Mouse (Mus musculus) spleen, postnatal 10 days (tissue): ENCODE results near the gene Cyp2g1.
"Not testable (repeated sequence)": the region's sequence is repeated elsewhere in the genome, so short reads cannot be mapped to it uniquely, and the experiment has no call there.

Experiments used
- DNase-seq, 2 experiments: peaks; one replicate each; pipeline ENCODE4 v3.0.0; 2021 to 2022; ENCODE audit warnings: low spot score in 2 of 2

Gene Cyp2g1

DNA sequence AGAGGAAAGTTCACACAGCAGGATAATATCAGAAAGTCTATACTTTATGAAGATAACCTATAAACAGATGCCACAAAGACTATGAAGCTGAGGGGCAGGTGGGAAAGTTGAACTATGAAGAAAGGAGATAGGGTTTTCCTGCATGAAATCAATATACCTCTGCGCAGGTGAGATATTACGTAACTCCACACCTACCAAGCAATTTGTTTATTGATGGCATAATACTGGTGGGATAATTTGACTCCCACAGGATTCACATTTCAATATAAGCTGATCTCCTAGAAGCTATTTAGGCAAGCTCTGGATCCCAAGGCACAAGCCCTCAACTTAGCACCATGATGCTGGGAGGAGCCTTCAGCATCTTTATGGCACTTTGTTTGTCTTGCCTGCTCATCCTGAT, at the start of gene Cyp2g1:
Gene Cyp2g1, plus strand, starts transcription at position 301 of the 400 bp plus-strand sequence.
- DNase-seq: no peak

DNA sequence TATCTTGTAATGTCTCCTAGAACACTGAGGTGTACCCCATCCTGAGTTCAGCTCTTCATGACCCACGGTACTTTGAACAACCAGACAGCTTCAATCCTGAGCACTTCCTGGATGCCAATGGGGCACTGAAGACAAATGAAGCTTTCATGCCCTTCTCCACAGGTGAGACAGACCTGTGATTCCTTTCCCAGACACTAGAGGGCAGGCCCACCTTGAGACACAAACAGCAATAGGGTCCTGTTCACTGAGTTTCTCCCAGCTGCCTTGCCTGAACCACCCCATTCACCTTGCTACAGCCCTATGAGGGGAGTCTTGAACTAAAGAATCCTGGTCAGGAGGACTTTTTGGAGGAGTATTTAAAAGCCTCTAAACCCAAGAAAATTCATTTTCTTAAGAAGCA, 41.6 kb upstream of the Cyp2g1 start:
- no peak for DNase-seq

DNA sequence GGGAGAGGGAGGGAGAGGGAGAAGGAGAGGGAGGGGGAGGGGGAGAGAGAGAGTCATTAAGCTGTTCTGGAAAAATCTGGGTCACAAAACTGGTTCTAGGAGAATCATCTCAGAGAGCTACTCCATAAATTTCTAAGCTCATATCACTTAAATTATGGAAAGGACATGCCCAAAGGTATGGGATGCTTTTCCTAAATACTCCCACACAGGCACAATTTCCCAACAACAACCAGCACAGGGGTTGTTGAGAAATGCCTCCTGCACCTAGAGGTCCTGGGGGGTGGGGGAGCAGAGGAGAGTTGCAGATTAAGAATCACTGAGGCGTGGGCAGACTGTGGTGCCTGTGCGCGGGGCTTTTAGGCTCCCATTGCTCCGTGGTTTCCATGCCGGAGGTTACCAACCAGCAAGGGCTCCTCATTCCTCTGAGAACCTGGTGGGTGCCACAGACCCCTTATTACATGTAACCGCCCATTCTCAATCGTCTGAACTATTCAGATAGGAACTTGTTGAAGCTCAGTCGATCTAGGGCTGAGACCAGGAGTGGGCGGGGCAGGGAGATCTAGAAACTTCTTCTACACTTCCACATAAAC, 38.7 kb upstream of the Cyp2g1 start:
- no peak for DNase-seq

DNA sequence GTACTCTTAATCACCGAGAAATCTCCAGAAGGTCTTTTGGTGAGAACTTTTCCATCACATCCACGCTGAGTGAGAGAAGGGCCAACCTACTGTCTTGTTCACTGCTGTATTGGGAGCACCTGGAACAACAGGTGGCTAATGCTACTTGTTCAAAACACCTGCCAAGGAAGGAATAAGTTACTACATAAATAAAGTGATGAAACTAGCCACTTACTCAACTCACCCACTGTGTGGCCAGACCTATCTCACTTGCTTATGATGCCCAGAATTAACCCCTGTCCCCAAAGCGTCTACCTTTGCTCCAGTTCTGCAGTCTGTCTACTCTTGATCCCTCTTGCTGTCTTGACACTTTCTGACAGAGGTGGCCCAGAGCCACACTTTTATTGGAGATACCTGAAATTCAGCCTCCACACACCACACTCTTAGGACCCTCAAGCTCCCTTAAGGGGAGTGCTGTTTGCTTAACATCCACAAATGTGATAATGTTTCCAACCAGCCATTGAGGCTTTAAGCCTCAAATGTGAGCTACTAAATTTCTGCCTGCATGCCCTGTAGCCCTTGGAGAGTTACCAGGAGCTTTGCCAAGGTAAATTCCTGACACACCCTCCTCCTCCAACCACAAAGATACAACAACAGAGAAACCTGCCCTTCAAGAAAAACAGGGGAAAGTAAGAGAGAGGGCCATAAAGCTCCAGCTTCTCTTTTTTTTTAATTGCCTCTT, 35.7 kb upstream of the Cyp2g1 start:
- no peak for DNase-seq

DNA sequence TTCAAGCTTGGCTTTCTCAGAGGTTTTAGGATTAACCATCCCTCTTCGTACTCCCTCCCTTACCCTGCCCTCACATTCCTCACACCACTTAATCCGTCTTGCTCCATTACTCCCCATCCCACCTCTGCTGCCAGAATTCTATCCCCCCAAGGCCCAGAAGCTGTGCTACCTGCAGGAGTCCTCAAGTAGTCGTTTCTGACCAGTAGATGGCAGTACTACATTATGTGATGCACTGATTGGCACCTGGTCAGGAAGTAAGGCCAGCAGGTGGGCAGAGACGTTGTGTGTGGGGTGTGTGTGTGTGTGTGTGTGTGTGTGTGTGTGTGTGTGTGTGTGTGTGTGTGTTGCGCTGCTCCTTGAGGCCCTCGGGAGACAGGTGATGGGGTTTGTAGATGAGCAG, 32.8 kb upstream of the Cyp2g1 start:
- no peak for DNase-seq

DNA sequence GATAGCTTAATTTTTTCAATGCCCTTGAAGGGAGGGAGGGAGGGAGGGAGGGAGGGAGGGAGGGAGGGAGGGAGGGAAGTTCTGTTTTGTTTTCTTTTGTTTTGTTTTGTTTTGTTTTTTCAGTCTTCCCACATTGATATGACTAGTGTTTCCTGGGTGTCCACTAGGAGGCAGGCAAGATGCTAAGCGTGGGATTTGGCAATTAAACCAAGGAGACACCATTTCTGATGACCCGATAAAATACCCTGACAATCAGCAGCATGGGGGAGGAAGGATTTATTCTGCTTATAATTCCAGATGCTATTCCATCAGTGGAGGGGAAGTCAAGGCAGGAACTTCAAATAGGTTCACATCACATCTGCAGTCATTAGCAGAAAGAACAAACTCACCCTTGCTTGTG, 30.9 kb upstream of the Cyp2g1 start:
- DNase-seq: no peak

DNA sequence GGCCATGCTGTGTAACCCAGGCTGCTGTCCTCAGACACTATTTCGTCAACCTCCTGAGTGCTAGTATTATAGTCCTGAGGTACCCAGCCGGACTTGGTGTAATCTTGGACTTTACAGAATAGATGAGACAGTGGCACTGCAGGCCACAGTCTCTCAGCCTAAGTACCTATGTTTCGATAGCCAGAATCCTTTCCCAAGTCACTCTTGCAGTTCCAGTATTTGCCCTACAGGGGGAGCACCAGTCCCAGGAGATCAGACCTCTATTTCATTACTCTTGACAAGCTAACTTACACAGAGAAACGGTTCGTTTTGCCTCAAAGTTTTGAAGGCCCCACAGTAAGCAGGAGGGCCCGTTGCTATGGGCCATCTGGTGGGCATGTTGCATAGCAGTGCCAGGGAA, 30.2 kb upstream of the Cyp2g1 start:
- no peak for DNase-seq

DNA sequence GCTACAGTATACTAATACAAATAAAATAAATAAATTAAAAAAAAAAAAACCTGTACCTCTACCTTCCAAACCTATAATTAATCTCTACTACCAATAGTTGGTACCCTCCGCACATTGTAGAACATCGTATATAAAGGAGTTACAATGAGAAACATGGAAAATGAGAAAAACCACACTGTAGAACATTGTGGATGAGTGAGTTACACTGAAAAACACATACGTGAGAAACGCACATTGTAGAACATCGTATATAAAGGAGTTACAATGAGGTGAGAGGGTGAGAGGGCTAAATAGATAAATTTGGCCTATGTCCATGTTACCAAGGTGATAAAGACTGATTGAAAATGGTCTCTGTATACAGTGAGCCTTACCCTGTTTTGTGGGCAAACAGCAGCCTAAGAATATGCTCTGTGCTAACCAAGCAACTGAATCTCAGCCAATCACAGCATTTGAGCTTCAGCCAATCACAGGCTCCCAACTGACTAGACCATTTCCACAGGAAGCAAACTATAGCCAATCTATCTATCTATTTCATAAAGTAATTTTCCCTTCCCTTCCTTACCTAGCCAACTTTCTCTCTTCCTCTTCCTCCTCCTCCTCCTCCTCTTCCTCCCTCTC, 28.8 kb upstream of the Cyp2g1 start:
- DNase-seq: no peak

DNA sequence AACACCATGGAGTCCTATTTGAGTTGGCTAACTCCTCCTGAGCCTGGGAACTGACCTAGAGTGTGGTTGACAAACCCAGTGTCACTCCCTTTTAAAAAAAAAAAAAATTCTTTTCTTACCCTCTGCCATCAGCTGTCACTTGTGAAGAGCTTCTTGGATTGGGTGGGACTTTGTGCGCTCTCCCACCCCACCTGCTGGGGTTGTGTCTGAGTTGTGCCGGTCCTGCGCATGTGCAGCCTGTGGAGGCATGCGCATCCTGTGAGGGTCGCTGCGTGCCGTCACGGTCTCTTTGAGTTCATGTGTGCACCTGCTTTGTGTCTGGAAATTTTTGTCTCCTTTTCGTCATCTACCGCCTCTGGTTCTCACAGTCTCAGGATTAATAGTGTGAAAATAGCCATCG, 28.2 kb upstream of the Cyp2g1 start:
- DNase-seq: no peak

DNA sequence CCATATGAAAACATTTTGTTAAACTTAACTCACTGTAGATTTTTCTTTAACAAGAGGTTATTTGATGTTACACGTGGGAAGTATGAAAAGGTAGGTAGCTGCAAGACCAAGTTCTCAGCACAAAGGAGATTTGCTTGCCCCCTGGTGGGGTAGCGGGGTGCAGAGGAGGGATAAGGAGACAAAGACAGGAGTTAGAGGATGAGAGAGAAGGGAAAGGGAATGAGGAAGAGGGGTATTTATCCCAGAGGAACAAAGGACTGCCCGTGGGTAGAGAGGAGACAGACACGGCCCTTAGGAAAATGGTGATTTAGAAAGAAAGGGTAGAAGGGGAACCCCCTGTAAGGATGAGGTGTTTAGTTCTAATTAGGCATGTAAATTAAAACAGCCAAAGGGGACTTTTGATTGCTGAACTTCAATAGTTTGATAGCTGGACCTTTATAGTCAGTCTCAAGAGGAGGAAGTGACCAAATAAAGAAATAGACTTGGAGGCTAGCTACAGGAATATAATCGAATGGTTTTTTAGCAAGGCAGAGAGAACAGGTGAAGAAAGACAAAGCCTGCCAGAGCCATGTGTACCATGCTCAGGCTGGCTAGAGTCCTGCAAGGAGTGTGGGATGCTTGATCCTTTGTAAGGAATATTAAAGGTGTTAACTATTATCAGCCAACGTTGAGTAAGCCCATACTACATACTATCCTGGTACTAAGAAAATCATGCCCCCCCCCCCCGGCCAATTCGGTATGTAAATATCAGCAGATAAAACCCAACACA, 27.5 kb upstream of the Cyp2g1 start:
- DNase-seq: no peak

DNA sequence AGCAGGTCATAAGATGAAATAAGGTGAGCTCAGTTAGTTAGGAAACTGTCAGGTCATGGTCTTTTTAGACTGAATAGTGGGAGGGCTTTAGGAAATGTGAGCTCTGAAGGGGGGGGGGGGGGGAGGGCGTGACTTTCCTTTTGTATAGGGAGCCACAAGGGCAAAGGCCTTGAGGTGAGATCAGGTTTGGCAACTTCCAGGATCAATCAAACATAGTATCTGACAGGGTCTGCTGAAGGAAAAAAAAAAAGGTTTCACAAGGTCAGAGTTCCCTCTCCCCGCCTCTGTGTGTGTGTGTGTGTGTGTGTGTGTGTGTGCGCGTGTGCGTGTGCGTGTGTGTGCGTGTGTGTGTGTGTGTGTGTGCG, 26.9 kb upstream of the Cyp2g1 start:
- no peak for DNase-seq

DNA sequence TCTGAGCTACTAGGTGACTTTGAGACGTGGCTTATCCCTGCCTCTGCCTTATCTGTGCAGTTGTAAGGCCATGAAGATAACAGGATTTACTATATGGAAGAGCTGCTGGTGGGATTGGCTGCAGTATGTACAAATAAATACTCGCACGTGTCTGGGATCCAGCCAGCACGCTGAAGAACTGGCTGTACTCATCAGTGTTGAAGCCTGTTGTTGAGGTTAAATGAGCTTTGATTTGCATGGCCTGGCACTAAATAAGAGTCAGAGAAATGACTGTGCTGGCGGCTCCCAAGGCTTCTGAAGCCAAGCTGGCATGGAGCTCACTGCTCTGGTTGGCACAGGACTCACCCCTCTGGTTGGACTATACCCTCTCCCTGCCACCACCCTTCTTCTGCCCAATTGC, 25.5 kb upstream of the Cyp2g1 start:
- DNase-seq: no peak

DNA sequence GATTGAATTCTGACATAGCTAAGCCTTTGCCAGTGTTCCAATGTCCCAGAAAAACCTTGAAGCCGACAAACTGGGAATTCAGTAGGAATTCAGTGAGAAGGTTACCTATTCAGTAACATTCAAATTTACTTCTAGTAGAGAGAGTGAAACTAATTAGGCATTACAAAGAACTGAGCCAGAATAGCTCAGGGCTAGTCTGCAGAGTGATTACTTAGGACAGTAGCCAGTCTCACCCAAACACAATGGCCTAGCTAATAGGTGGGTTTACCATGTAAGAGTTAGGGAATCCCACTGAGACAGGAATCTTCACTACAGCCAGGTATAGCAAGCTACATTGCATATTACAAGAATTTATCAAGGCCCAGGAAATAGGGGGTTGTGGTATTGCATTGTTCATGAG, 22.7 kb upstream of the Cyp2g1 start:
- DNase-seq: not testable (repeated sequence)

DNA sequence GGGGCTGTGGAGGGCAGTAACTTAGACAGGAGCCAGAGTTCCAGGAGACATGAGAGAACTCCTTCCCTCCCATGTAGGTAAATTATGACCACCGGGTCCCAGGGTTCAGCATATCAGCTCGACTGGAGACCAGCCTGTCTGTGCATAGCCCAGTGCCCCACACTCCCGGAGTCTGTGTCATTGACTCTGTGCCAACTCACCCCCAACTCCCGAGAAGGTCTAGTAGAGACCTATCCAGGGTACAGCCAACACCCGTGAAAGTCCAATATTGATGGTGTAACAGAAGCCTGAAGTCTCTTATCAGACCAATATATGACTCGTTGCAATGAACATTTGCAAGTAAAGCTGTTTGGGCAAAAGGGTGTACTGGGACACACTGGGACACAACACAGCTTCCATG, 18.7 kb upstream of the Cyp2g1 start:
- no peak for DNase-seq

DNA sequence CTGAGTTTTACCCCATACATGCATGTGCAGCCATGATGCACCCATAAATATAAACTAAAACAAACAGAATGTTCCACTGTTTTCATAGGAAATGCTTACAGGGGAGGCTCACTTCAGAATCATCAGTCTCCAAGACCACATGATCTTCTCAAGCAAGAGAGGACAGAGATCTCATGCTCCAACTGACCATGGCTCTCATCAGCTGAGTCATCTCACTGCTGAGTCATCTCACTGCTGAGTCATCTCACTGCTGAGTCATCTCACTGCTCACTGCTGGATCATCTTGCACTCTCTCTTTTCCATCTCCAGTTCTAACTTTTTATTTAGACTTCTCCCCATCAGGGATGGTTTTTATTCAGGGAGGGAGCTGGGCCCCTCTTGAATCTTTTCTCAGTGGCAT, 8.6 kb upstream of the Cyp2g1 start:
- no peak for DNase-seq

DNA sequence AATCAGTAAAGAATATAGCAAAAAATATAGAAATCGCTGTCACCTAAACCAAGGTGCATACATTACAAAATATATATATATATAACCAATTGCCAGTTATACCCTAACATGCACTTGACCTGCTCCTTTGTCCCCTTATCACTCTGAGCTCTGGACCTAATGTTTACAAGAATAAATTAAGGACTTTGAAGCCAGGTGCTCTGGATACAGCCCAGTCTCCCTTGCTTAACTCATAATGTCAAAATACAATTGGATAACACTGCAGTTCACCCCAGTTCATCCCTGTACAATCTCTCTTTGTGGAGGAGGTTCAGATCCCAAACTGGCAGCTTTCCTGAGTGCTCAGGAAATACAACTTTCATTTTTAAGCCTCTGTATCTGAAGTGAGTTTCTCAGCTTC, 7.7 kb upstream of the Cyp2g1 start:
- DNase-seq: no peak

DNA sequence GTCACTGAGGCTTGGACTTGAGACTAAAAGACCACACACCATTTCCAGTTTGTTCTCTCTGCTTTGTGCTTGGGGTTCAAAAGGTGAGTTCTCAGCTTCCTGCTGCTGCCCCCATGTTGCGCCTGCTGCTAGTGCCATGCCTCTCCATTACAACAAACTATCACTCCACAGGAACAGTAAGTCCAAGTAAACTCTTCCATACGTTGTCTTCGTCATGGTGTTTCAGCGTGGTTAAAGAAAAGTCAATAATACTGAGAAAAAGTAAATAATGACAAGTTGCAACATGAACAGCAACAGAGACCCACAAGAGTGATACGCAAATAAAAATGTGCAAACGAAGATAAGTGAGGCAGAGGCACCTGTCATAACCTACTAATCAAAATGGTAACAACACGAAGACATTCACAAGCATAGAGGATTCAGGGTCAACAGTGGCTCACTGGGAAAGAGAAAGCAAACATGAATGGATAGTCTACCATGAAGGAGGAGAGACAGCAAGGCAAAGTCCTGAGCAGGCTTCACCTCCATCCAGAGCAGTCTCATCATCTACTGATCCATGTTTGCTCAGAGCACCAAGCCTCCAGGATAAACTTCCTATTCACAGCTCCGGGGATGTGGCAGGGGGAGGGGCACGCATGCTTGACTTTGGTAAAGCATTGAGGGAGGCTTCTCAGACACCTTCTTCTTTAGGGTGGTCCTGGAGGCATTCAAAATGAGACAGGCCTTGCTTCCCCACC, 23.0 kb downstream of the Cyp2g1 start:
- not testable (repeated sequence) for DNase-seq

DNA sequence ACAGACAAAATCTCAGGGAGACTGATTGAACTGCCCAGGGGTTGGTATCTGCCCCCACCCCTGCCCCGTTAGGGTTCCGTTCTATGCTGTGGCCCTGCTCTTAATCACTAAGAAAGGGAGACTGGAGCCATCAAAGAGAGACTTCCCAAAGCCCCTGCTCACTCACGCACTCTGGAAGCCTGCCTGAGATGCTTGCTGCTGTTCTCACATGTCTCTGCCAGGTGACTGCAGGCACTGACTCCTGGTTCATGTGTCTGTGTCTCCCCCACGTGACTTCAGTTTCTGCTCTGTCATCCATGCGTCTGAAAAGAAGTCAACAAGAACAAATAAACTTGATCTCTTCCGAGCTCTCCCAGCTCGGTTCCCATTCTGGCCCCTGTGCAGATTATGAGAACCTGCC, 24.0 kb downstream of the Cyp2g1 start:
- DNase-seq: not testable (repeated sequence)

DNA sequence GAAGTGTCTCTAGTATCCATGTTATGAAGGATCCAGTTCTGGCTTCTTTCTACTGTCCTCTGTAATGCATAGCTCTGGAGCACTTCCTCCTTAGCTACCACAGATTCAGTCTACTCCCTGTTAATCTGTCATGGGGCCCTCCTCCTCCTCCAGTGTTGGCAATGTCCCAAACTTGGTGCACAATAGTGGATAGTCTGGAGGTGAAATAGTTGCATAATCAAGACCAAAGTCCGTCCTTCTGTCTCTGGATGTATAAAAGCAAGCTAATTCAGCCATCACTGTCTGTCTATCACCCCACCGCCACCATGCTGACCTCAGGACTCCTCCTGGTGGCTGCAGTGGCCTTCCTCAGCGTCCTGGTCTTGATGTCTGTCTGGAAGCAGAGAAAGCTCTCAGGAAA, 26.4 kb downstream of the Cyp2g1 start, which contains the start of gene Cyp2a5:
Gene Cyp2a5, plus strand, starts transcription at position 247 of the 400 bp plus-strand sequence.
- not testable (repeated sequence) for DNase-seq

DNA sequence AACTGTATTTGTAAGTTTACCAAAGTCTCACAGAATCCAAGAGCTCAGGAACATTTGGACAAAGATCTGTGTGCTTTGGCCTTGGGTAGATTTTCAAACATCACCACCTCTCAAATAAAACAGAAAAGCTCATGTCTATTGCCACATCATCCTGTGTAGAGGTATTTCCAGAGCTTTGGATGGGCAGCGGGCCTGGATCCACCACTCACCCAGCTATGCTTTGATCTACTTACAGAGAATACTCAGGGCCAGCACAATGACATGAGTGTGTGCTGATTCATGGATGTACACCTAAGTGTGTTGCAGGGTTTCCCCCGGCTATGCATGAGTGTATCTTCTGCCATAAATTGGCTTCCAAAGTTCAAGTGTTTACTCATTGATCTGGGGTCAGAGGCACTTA, 34.7 kb downstream of the Cyp2g1 start:
- not testable (repeated sequence) for DNase-seq

DNA sequence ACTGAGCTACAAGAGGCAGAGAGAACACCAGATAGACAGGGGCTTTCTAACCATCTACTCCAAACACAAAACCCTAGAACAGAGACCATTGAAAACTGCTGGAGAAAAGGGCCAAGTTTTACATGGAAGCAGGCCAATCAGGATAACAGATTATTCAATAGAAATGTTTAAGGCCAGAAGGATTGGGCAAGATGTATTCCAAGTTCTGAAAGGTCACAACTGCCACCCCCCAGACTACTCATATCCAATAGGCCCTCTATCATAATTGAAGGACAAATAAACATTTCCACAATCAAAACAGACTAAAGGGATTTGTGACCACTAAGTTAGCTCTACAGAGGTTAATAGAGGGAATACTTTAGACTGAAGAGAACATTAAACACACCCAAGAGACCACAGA, 41.4 kb downstream of the Cyp2g1 start:
- DNase-seq: not testable (repeated sequence)
